Mouse (Mus musculus) kidney, adult 2 months (tissue): Measurements from ENCODE around the gene BC030499. TPM values are rescaled to one million over a fixed set of nuclear protein-coding genes. Genes with fewer than 3 reads are reported as not detected.

Source experiments
- DNase-seq: peaks from one replicate; pipeline ENCODE4 v3.0.0; 2021
- H3K27ac ChIP-seq: fragments of 200-500 bp; 2 replicates; pipeline ENCODE4 v1.5.1; 2012; ENCODE audit warnings: low read depth, low read length, control low read depth, inconsistent platforms; ENCODE audit not compliant: insufficient read depth
- H3K27me3 ChIP-seq: fragments of 200-500 bp; replicated peaks from 2 replicates; pipeline ENCODE4 v1.6.1; 2012; ENCODE audit warnings: mild to moderate bottlenecking, moderate library complexity, low read length, inconsistent platforms; ENCODE audit not compliant: control insufficient read depth, insufficient read depth
- H3K36me3 ChIP-seq: fragments of 200-500 bp; 2 replicates; pipeline ENCODE4 v1.6.1; 2012; ENCODE audit warnings: mild to moderate bottlenecking, moderate library complexity, low read length, inconsistent platforms; ENCODE audit not compliant: control insufficient read depth, insufficient read depth
- H3K4me1 ChIP-seq: fragments of 200-500 bp; 2 replicates; pipeline ENCODE4 v1.6.1; 2011; ENCODE audit warnings: low read length; ENCODE audit not compliant: control insufficient read depth, insufficient read depth
- H3K4me3 ChIP-seq: fragments of 200-500 bp; 2 replicates; pipeline ENCODE4 v1.5.1; 2011; ENCODE audit warnings: mild to moderate bottlenecking, low read depth, low read length, control low read depth; ENCODE audit not compliant: insufficient read depth
- CTCF ChIP-seq: fragments of 200-500 bp; conservative IDR thresholded peaks from 2 replicates; pipeline ENCODE4 v1.5.1; 2011; ENCODE audit warnings: low read depth, mild to moderate bottlenecking, control low read depth, low read length, moderate library complexity, mixed read lengths; ENCODE audit not compliant: insufficient read depth, insufficient read length
- POLR2A ChIP-seq: fragments of 200-500 bp; IDR thresholded peaks from one replicate; pipeline ENCODE4 v1.6.1; 2011; ENCODE audit warnings: low read depth, low read length, control low read depth
- WGBS: fragments of 180-500 bp; shearing (Covaris S2); methylation state at CpG from one replicate; pipeline ENCODE4 v1.1.7; 2018; 5-methylcytosine and 5-hydroxymethylcytosine counted together
- polyA plus RNA-seq: library from polyadenylated mRNA; depleted of rRNA; stranded (reverse); fragments of >200 nt; gene quantifications from 2 replicates; pipeline ENCODE4 v1.2.3, GENCODE M21; 2012

Gene BC030499
- polyA plus RNA-seq, 1 experiment, result 0.19 TPM

- Histone ChIP-seq H3K4me1 (peaks cover 7% of the 10 kb centered on the region), H3K27me3 (no peaks in the 10 kb centered on the region), H3K4me3 (no peak overlapping the region), H3K27ac (no peak overlapping the region), H3K36me3 (no peaks in the 10 kb centered on the region)
- WGBS, result 72% methylated on average over 8 of the region's 8 CpGs
- TF ChIP-seq CTCF, result no peak
- no peak for TF ChIP-seq POLR2A
- peak; percentile 16 for DNase-seq
These were observed 20.3 kb downstream of the BC030499 start for GRCm38 (mm10) chr11:78310861-78311511.

GRCm38 (mm10) chr11:78313662-78314061 is 23.0 kb downstream of the BC030499 start:
- peak; percentile 60 for DNase-seq
- peaks cover 7% of the 10 kb centered on the region for H3K4me1 ChIP-seq
- WGBS, result 76% methylated on average over 2 of the region's 2 CpGs
- H3K27me3 ChIP-seq, result no peaks in the 10 kb centered on the region
- TF ChIP-seq CTCF, result no peak
- no peak for TF ChIP-seq POLR2A
- H3K36me3 ChIP-seq, result no peaks in the 10 kb centered on the region
- peak overlapping the region; percentile 93; the same call in 1 of the 2 replicates for H3K27ac ChIP-seq
- H3K4me3 ChIP-seq, result no peak overlapping the region

GRCm38 (mm10) chr11:78318411-78318810 is 27.8 kb downstream of the BC030499 start:
- Histone ChIP-seq H3K36me3 (no peaks in the 10 kb centered on the region), H3K27me3 (no peaks in the 10 kb centered on the region), H3K27ac (no peak overlapping the region), H3K4me1 (peaks cover 12% of the 10 kb centered on the region), H3K4me3 (no peak overlapping the region)
- no peak for DNase-seq
- 84% methylated on average over 2 of the region's 2 CpGs for WGBS
- TF ChIP-seq CTCF (no peak), POLR2A (no peak)

GRCm38 (mm10) chr11:78322076-78322831 is 31.6 kb downstream of the BC030499 start:
- H3K36me3 ChIP-seq, result no peaks in the 10 kb centered on the region
- peaks cover 9% of the 10 kb centered on the region; the same call in 1 of the 2 replicates for H3K4me1 ChIP-seq
- DNase-seq, result no peak
- H3K4me3 ChIP-seq, result no peak overlapping the region
- H3K27me3 ChIP-seq, result no peaks in the 10 kb centered on the region
- peak overlapping the region; percentile 1; the same call in 1 of the 2 replicates for H3K27ac ChIP-seq
- 39% methylated on average over 2 of the region's 2 CpGs for WGBS
- TF ChIP-seq CTCF, result no peak
- TF ChIP-seq POLR2A, result no peak

- TF ChIP-seq CTCF (no peak), POLR2A (no peak)
- Histone ChIP-seq H3K27me3 (no peaks in the 10 kb centered on the region), H3K36me3 (no peaks in the 10 kb centered on the region), H3K27ac (peak within 1 kb of the TSS; percentile 52; the same call in 1 of the 2 replicates), H3K4me1 (peaks cover 9% of the 10 kb centered on the region; the same call in 1 of the 2 replicates), H3K4me3 (peak within 1 kb of the TSS; percentile 30; the same call in 1 of the 2 replicates)
- WGBS, result 7% methylated on average over 15 of the region's 15 CpGs
- DNase-seq, result peak; percentile 95
These were observed 32.2 kb downstream of the BC030499 start, which contains the start of gene Aldoc for GRCm38 (mm10) chr11:78322860-78323259. Gene Aldoc, plus strand, starts transcription at chr11:78322968.

- Histone ChIP-seq H3K36me3 (no peaks in the 10 kb centered on the region), H3K4me1 (peaks cover 12% of the 10 kb centered on the region; the same call in 1 of the 2 replicates), H3K27me3 (no peaks in the 10 kb centered on the region), H3K4me3 (no peak overlapping the region), H3K27ac (no peak overlapping the region)
- TF ChIP-seq POLR2A, result no peak
- TF ChIP-seq CTCF, result no peak
- DNase-seq, result no peak
- WGBS, result 94% methylated on average over 15 of the region's 15 CpGs
These were observed 33.6 kb downstream of the BC030499 start for GRCm38 (mm10) chr11:78324000-78324785.
